Comparison of ENCODE assay signal across 20 mouse cellular contexts in the genomic region with DNA sequence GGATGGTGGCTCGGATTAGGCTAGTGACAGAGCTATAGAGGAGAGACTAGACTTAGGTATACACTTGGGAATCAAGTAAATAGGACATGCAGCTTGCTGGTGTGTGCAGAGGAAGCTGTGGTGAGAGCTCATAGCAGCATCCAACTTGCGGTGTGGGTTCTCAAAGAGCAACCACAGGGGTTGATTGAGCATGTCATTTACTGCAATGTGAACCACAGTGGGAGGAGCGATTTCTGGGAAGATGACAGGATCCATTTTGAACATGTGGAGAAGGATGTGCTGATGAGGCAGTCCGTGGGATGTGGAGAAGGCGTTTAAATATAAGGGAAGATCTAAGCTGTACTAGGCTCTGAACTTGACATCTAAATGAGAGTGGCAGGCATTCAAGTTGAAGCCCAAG.
DNase-seq lines count a peak whose midpoint lies in the region; ATAC-seq and TF ChIP-seq lines count a peak whose summit lies in the region.
"Had no signal": no experiment of that assay in that cellular context is flagged by ENCODE, and none has a peak within 500 bp of the region (broad histone marks: within the 10 kb centered on the region; RNA-seq: fewer than 3 reads in every experiment).

No protein-coding gene starts in this region.

- ATAC-seq in granulocyte monocyte progenitor cell, adult 5-6 weeks (replicated peaks; ENCODE audit: poor library complexity, severe bottlenecking), result peak; percentile 92
- 0 out of 2 replicates have a peak, but pooled peaks have one; percentile 18 for ATAC-seq in megakaryocyte-erythroid progenitor cell, adult 5-6 weeks (replicated peaks; ENCODE audit: low FRiP score, low TSS enrichment, poor library complexity, severe bottlenecking)
- no peak for ATAC-seq in midbrain, embryonic 16.5 days
- ATAC-seq: hindbrain, embryonic 16.5 days had no signal

- H3K9me3 ChIP-seq in midbrain, embryonic 16.5 days (replicated peaks; ENCODE audit: control insufficient read depth, low read length, poor library complexity, severe bottlenecking), result no peaks in the 10 kb centered on the region
- H3K9me3 ChIP-seq: forebrain, embryonic 10.5 days; liver, embryonic 15.5 days had no signal

- no peak for TF ChIP-seq POLR2A in thymus, adult 2 months (IDR thresholded peaks at IDR 0.05; ENCODE audit: control insufficient read depth, extremely low read depth, insufficient read depth, low read length, poor library complexity)

- no peak overlapping the region for H3K9ac ChIP-seq in midbrain, embryonic 16.5 days (ENCODE audit: low read depth, low read length)
- H3K9ac ChIP-seq: liver, embryonic 15.5 days had no signal

- TF ChIP-seq CTCF in thymus, adult 2 months (IDR thresholded peaks at IDR 0.05; ENCODE audit: borderline replicate concordance, control insufficient read depth, extremely low read depth, insufficient read depth, low read length, poor library complexity), result no peak

- WGBS in thymus, adult 2 months, result 9% methylated on average over 5 of the region's 5 CpGs
- WGBS in midbrain, embryonic 16.5 days, result 74% methylated on average over 5 of the region's 5 CpGs

- no peaks in the 10 kb centered on the region for H3K4me1 ChIP-seq in thymus, adult 2 months (replicated peaks; ENCODE audit: control insufficient read depth, insufficient read depth, low read length)
- no peaks in the 10 kb centered on the region for H3K4me1 ChIP-seq in midbrain, embryonic 16.5 days (ENCODE audit: control insufficient read depth, insufficient read depth, low read length)
- H3K4me1 ChIP-seq: forebrain, embryonic 10.5 days; liver, embryonic 15.5 days had no signal

- peak; percentile 2 for DNase-seq in thymus, adult 2 months
- DNase-seq in thymus, postnatal 4 days, result no peak
- peak; percentile 41 for DNase-seq in brain, adult 2 months (ENCODE audit: low read depth, low spot score)
- DNase-seq in kidney, postnatal 10 days, result no peak
- no peak for DNase-seq in adrenal gland, adult (ENCODE audit: inconsistent age in 2 of 2, low spot score in 1 of 2)
- DNase-seq: adrenal gland, postnatal 14 days; cerebellum, adult 18-20 months; cerebellum, postnatal 25 days; gastrocnemius, adult 2 months; heart, adult 18-20 months; heart, postnatal 36 days; kidney, adult 18-20 months; layer of hippocampus, postnatal 36 days had no signal

- no peaks in the 10 kb centered on the region for H3K27me3 ChIP-seq in thymus, adult 2 months (ENCODE audit: control insufficient read depth, insufficient read depth, low read length)
- no peaks in the 10 kb centered on the region for H3K27me3 ChIP-seq in midbrain, embryonic 16.5 days (ENCODE audit: control insufficient read depth, insufficient read depth, low read depth, low read length)

- no peak overlapping the region for H3K27ac ChIP-seq in thymus, adult 2 months (ENCODE audit: control insufficient read depth, insufficient read depth, low read length)
- H3K27ac ChIP-seq in midbrain, embryonic 16.5 days (ENCODE audit: low read length), result no peak overlapping the region
- H3K27ac ChIP-seq: forebrain, embryonic 10.5 days; kidney, postnatal 0 days; liver, embryonic 15.5 days had no signal

- H3K4me3 ChIP-seq in thymus, adult 2 months (ENCODE audit: control insufficient read depth, insufficient read depth, low read length), result no peak overlapping the region
- H3K4me3 ChIP-seq in midbrain, embryonic 16.5 days (ENCODE audit: low read depth, low read length), result no peak overlapping the region
- H3K4me3 ChIP-seq: forebrain, embryonic 10.5 days; gastrocnemius, adult 2 months; liver, embryonic 15.5 days had no signal

- no peak overlapping the region for H3K4me2 ChIP-seq in midbrain, embryonic 16.5 days (ENCODE audit: low read length)
- H3K4me2 ChIP-seq: liver, embryonic 15.5 days had no signal

- H3K36me3 ChIP-seq in thymus, adult 2 months (ENCODE audit: control insufficient read depth, insufficient read depth, low read length), result no peaks in the 10 kb centered on the region
- no peaks in the 10 kb centered on the region for H3K36me3 ChIP-seq in midbrain, embryonic 16.5 days (ENCODE audit: control insufficient read depth, insufficient read depth, low read length)
- H3K36me3 ChIP-seq: forebrain, embryonic 10.5 days; liver, embryonic 15.5 days had no signal

Comparison
In these comparisons a context has a peak if more than half of its experiments do, and no peak if none do; other contexts are left out.
1. DNase-seq: peak in thymus, adult 2 months (single experiment) and brain, adult 2 months (single experiment); none in thymus, postnatal 4 days (single experiment), kidney, postnatal 10 days (single experiment) and adrenal gland, adult (0 of 2).